Mouse (Mus musculus) neural tube, embryonic 13.5 days (tissue): Measurements from ENCODE around the gene 3110001I22Rik. TPM values are rescaled to one million over a fixed set of nuclear protein-coding genes. Genes with fewer than 3 reads are reported as not detected.
A peak's percentile ranks its signal among the peaks of the same experiment; 100 is the strongest.
"Not testable (repeated sequence)": the region's sequence is repeated elsewhere in the genome, so short reads cannot be mapped to it uniquely, and the experiment has no call there.

Experiments used
- ATAC-seq: fragments of 200-750 bp; cut with Nextera tagmentation; 2 replicates; pipeline ENCODE4 v1.8.0; 2017; ENCODE audit warnings: low read depth, mild to moderate bottlenecking, moderate TSS enrichment, moderate library complexity
- H3K27ac ChIP-seq: fragments of 300-500 bp; sonication (generic); replicated peaks from 2 replicates; pipeline ENCODE4 v1.5.1; 2015; ENCODE audit warnings: moderate library complexity, mild to moderate bottlenecking, inconsistent platforms
- H3K27me3 ChIP-seq: fragments of 300-500 bp; sonication (generic); 2 replicates; pipeline ENCODE4 v1.6.1; 2015; ENCODE audit warnings: mild to moderate bottlenecking, inconsistent platforms
- H3K36me3 ChIP-seq: fragments of 300-500 bp; sonication (generic); 2 replicates; pipeline ENCODE4 v1.6.1; 2015; ENCODE audit warnings: mild to moderate bottlenecking, inconsistent platforms
- H3K4me1 ChIP-seq: fragments of 300-500 bp; sonication (generic); replicated peaks from 2 replicates; pipeline ENCODE4 v1.6.1; 2015; ENCODE audit warnings: inconsistent platforms
- H3K4me2 ChIP-seq: fragments of 300-500 bp; sonication (generic); 2 replicates; pipeline ENCODE4 v1.6.1; 2015; ENCODE audit warnings: inconsistent platforms, mild to moderate bottlenecking, moderate library complexity
- H3K4me3 ChIP-seq: fragments of 300-500 bp; sonication (generic); 2 replicates; pipeline ENCODE4 v1.5.1; 2015; ENCODE audit warnings: mild to moderate bottlenecking, inconsistent platforms
- H3K9ac ChIP-seq: fragments of 300-500 bp; sonication (generic); 2 replicates; pipeline ENCODE4 v1.6.1; 2015; ENCODE audit warnings: moderate library complexity, mild to moderate bottlenecking, inconsistent platforms
- H3K9me3 ChIP-seq: fragments of 300-500 bp; sonication (generic); 2 replicates; pipeline ENCODE4 v1.6.1; 2016; ENCODE audit warnings: inconsistent platforms
- WGBS: fragments of 180-500 bp; shearing (Covaris S2); methylation state at CpG from one replicate; pipeline ENCODE4 v1.1.7; 2015; 5-methylcytosine and 5-hydroxymethylcytosine counted together
- polyA plus RNA-seq: library from polyadenylated mRNA; unstranded; fragments of >200 nt; fragmentation: Nextera tagmentation; extraction: Ambion mirVana; gene quantifications from 2 replicates; pipeline ENCODE4 v1.2.1, GENCODE M21; 2015

Gene 3110001I22Rik
- polyA plus RNA-seq, 1 experiment from 2014 or later, result 9.1 TPM

- peak overlapping the region; percentile 91 for H3K4me2 ChIP-seq
- H3K9me3 ChIP-seq, H3K9ac ChIP-seq, ATAC-seq, H3K36me3 ChIP-seq, H3K27me3 ChIP-seq, H3K27ac ChIP-seq: not testable (repeated sequence)
- H3K4me1 ChIP-seq, result peaks cover 32% of the 10 kb centered on the region
- peak overlapping the region; percentile 91 for H3K4me3 ChIP-seq
- WGBS, result 81% methylated on average over 5 of the region's 5 CpGs
These were observed 833 bp upstream of the 3110001I22Rik start for GRCm38 (mm10) chr16:13670896-13671295.

DNA sequence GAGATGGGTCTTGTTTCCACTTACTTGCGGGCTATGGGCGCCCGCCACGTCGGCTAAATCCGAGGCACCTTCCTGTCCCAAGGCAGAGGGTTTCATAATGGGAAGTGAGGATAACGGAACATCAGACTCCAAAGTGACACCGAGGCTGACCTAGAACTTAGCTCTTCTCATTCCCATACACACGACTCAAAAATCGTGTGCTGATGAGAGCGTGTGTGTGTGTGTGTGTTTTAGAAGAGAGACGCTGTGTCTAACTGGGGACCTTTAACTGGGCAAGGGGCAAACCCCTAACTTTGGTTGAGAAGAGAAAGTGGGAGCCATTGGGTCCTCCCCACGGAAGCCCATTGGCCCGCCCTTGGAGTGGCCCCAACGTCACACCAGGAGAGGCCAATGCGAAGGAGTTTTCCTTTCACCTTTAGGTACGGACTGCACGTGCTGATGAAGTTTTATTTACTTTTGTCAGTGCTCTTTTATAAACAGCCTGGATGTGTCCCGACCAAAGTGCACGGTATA is 713 bp downstream of the 3110001I22Rik start:
- H3K27me3 ChIP-seq, result no peaks in the 10 kb centered on the region
- peak overlapping the region; percentile 89 for H3K9ac ChIP-seq
- peaks cover 24% of the 10 kb centered on the region for H3K4me1 ChIP-seq
- H3K27ac ChIP-seq, result peak overlapping the region; percentile 80
- peaks cover 15% of the 10 kb centered on the region for H3K36me3 ChIP-seq
- H3K4me3 ChIP-seq, result peak overlapping the region; percentile 91
- H3K9me3 ChIP-seq, result no peaks in the 10 kb centered on the region
- 2% methylated on average over 20 of the region's 20 CpGs for WGBS
- H3K4me2 ChIP-seq, result peak overlapping the region; percentile 91
- ATAC-seq, result peak; percentile 13

- Histone ChIP-seq H3K4me2 (peak overlapping the region; percentile 91), H3K9ac (0 out of 2 replicates have a peak overlapping the region, but pooled peaks have one; percentile 89), H3K9me3 (no peaks in the 10 kb centered on the region), H3K4me1 (peaks cover 22% of the 10 kb centered on the region), H3K27ac (no peak overlapping the region), H3K27me3 (no peaks in the 10 kb centered on the region), H3K4me3 (peak overlapping the region; percentile 91), H3K36me3 (peaks cover 21% of the 10 kb centered on the region)
- ATAC-seq, result no peak
- WGBS, result 82% methylated on average over 5 of the region's 5 CpGs
These were observed 1.4 kb downstream of the 3110001I22Rik start for GRCm38 (mm10) chr16:13673114-13673513.

- H3K27me3 ChIP-seq, result no peaks in the 10 kb centered on the region
- H3K9me3 ChIP-seq, result no peaks in the 10 kb centered on the region
- 95% methylated on average over 3 of the region's 3 CpGs for WGBS
- H3K4me2 ChIP-seq, result no peak overlapping the region
- no peak overlapping the region for H3K9ac ChIP-seq
- H3K4me3 ChIP-seq, result no peak overlapping the region
- H3K36me3 ChIP-seq, result peaks cover 26% of the 10 kb centered on the region
- no peak overlapping the region for H3K27ac ChIP-seq
- no peak for ATAC-seq
- H3K4me1 ChIP-seq, result peaks cover 17% of the 10 kb centered on the region
These were observed 2.8 kb downstream of the 3110001I22Rik start for GRCm38 (mm10) chr16:13674511-13674910.

DNA sequence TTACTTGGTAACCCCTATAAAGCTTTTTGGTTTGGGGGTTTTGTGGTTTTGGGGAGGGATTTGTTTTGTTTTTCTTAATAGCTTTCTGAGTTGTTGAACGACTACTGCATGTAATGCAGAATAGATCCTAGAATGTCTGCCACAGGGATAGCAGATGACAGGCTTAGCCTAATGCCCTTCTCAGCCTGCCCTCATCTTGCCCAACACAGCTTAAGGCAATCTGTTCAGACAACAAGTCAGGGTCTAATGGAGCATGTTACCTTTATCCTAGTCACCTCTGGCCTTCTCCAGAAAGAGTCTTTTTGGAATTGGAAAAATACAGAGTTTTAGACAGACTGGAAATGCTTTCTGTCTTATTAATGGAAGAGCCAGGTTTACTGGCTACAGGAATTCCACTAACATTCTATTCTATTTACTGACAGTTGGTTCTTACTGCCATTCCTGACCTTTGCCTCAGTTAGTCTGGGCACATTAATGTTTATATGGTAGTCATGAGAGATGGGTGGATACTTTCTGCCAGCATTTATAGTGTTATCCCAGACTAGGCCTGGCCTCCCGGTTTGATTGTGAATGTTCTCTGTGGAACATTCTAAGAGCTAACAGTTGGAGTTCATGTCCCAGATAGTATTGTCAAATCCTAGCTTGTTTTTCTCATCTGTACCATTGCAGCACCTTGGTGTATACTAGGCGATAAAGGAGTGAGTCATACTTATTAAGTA is 7.0 kb downstream of the 3110001I22Rik start:
- H3K4me3 ChIP-seq, result no peak overlapping the region
- no peaks in the 10 kb centered on the region for H3K9me3 ChIP-seq
- WGBS, result 94% methylated on average over 3 of the region's 3 CpGs
- no peak for ATAC-seq
- peaks cover 30% of the 10 kb centered on the region for H3K36me3 ChIP-seq
- no peak overlapping the region for H3K4me2 ChIP-seq
- no peaks in the 10 kb centered on the region for H3K27me3 ChIP-seq
- no peak overlapping the region for H3K27ac ChIP-seq
- no peaks in the 10 kb centered on the region for H3K4me1 ChIP-seq
- no peak overlapping the region for H3K9ac ChIP-seq

- Histone ChIP-seq H3K4me2 (no peak overlapping the region), H3K9ac (no peak overlapping the region), H3K4me1 (no peaks in the 10 kb centered on the region), H3K36me3 (peaks cover 89% of the 10 kb centered on the region), H3K27me3 (no peaks in the 10 kb centered on the region), H3K4me3 (no peak overlapping the region), H3K27ac (no peak overlapping the region), H3K9me3 (no peaks in the 10 kb centered on the region)
- 93% methylated on average over 7 of the region's 7 CpGs for whole genome bisulfite sequencing
- ATAC-seq, result no peak
These were observed 27.3 kb downstream of the 3110001I22Rik start for GRCm38 (mm10) chr16:13698998-13699397.

GRCm38 (mm10) chr16:13702184-13702583 is 30.5 kb downstream of the 3110001I22Rik start:
- no peak overlapping the region for H3K27ac ChIP-seq
- H3K4me1 ChIP-seq, result no peaks in the 10 kb centered on the region
- no peak overlapping the region for H3K4me3 ChIP-seq
- no peaks in the 10 kb centered on the region for H3K9me3 ChIP-seq
- ATAC-seq, result no peak
- no peaks in the 10 kb centered on the region for H3K27me3 ChIP-seq
- H3K4me2 ChIP-seq, result no peak overlapping the region
- peaks cover 79% of the 10 kb centered on the region for H3K36me3 ChIP-seq
- no peak overlapping the region for H3K9ac ChIP-seq
- 96% methylated on average over 7 of the region's 7 CpGs for WGBS

DNA sequence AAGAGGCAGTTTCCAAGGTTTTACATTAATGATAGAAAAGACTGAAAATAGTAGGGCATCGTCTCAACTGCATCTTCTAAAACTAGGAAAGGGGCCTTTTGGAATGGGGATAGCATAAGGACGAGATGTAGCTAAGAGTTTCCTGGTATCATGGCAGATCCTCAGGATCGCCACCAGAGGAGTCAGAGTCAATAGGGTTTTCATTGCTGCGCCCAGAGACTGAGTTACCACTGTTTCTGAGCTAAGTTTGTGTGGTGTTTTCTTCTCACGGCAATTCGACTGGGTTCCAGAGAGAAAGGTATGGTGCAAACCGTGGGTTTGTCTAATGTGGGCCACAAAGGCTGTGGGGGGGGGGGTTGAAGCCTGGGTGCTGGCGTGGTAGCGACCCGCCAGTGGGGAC is 32.9 kb downstream of the 3110001I22Rik start:
- Histone ChIP-seq H3K27ac (no peak overlapping the region), H3K9ac (no peak overlapping the region), H3K4me3 (no peak overlapping the region), H3K27me3 (no peaks in the 10 kb centered on the region), H3K4me2 (no peak overlapping the region), H3K4me1 (no peaks in the 10 kb centered on the region), H3K9me3 (no peaks in the 10 kb centered on the region), H3K36me3 (peaks cover 58% of the 10 kb centered on the region)
- 92% methylated on average over 10 of the region's 10 CpGs for WGBS
- ATAC-seq, result no peak

- no peak overlapping the region for H3K9ac ChIP-seq
- ATAC-seq, result no peak
- no peak overlapping the region for H3K4me2 ChIP-seq
- H3K27ac ChIP-seq, result no peak overlapping the region
- H3K4me3 ChIP-seq, result no peak overlapping the region
- H3K27me3 ChIP-seq, result no peaks in the 10 kb centered on the region
- no peaks in the 10 kb centered on the region for H3K4me1 ChIP-seq
- 92% methylated on average over 3 of the region's 3 CpGs for WGBS
- H3K36me3 ChIP-seq, result no peaks in the 10 kb centered on the region
- no peaks in the 10 kb centered on the region for H3K9me3 ChIP-seq
These were observed 43.2 kb downstream of the 3110001I22Rik start for GRCm38 (mm10) chr16:13714910-13715309.

- no peaks in the 10 kb centered on the region for H3K9me3 ChIP-seq
- no peaks in the 10 kb centered on the region for H3K27me3 ChIP-seq
- no peaks in the 10 kb centered on the region for H3K4me1 ChIP-seq
- H3K4me3 ChIP-seq, result no peak overlapping the region
- ATAC-seq, result no peak
- H3K9ac ChIP-seq, result no peak overlapping the region
- H3K4me2 ChIP-seq, result no peak overlapping the region
- H3K36me3 ChIP-seq, result no peaks in the 10 kb centered on the region
- WGBS, result 85% methylated on average over 2 of the region's 2 CpGs
- H3K27ac ChIP-seq, result no peak overlapping the region
These were observed 45.3 kb downstream of the 3110001I22Rik start for GRCm38 (mm10) chr16:13716821-13717553.

DNA sequence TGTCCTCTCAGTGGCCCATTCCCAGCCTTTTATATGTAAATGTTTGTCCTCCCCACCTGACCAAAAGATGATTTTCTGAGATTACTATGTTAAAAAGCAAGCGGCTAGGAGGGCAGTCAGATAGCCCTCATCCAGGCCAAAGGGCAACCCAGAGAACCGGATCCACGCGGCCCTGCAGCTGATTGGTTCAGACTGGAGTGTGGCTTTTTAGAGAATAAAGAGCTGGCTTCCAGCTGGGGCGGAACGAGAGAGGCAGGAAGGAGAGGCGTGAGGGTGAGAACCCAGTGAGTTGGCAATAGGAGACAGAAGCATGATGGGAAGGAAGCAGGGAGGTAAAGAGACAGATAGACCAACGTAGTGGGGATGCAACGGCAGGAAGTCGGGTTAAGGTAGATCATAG is 51.2 kb downstream of the 3110001I22Rik start:
- Histone ChIP-seq H3K4me2 (no peak overlapping the region), H3K4me3 (no peak overlapping the region), H3K27ac (no peak overlapping the region), H3K27me3 (no peaks in the 10 kb centered on the region), H3K4me1 (no peaks in the 10 kb centered on the region), H3K36me3 (no peaks in the 10 kb centered on the region), H3K9me3 (no peaks in the 10 kb centered on the region), H3K9ac (no peak overlapping the region)
- ATAC-seq, result no peak
- WGBS, result 37% methylated on average over 10 of the region's 10 CpGs

- H3K36me3 ChIP-seq, result no peaks in the 10 kb centered on the region
- H3K9me3 ChIP-seq, result no peaks in the 10 kb centered on the region
- no peak overlapping the region for H3K4me3 ChIP-seq
- 87% methylated on average over 5 of the region's 5 CpGs for WGBS
- peaks cover 9% of the 10 kb centered on the region for H3K4me1 ChIP-seq
- H3K4me2 ChIP-seq, result no peak overlapping the region
- H3K27me3 ChIP-seq, result no peaks in the 10 kb centered on the region
- no peak overlapping the region for H3K27ac ChIP-seq
- no peak overlapping the region for H3K9ac ChIP-seq
- ATAC-seq, result no peak
These were observed 56.1 kb downstream of the 3110001I22Rik start for GRCm38 (mm10) chr16:13727811-13728335.
